Mouse (Mus musculus) regulatory T cell (primary cell): ENCODE data around the gene Cabp1.

Experiments used
- in situ Hi-C: fragments of 300-600 bp; cut with MboI, MseI; formaldehyde crosslinking; loops from one replicate; pipeline ENCODE4 v1.15.1; 2025; ENCODE audit warnings: high pct_unique_total_duplicates

Gene Cabp1

DNA sequence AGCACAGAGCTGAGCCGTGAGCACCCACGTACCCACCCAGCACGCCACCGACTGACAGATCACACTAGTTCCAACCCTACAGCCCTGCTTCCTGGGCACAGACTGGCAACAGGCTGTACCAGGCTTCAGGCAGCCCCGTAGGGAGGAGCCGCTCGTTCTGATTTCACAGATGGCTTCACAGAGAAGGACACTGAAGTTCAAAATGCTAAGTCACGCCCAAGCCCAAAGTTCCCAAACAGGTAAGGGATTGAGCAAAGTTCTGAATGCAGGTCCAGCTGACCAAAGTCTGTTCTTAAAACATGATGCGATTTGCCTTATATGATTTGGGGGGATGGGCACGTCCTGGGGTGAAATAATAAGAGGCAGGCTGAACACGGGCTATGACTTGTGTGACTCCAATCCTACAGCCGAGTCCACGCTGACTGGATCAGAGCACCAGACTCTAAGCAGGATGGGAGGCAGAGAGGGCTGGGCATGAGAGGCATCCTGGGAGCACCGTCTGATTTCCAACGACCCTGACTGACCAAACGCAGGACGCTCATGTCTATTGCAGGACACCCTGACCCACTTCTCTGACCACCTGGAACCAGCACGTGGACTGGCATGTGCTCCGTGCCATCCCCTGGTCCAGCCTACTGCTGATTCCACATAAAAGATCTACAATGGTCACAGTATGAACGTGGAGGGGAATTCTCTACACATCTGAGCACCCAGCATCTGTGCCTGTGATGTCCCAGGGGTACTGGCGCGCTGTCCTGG, 66.6 kb downstream of the Cabp1 start:
- in situ Hi-C loops: loop anchor here (5.0 kb wide), 3 partner anchors 35 to 110 kb away; partner anchors contain the start of gene Pop5

DNA sequence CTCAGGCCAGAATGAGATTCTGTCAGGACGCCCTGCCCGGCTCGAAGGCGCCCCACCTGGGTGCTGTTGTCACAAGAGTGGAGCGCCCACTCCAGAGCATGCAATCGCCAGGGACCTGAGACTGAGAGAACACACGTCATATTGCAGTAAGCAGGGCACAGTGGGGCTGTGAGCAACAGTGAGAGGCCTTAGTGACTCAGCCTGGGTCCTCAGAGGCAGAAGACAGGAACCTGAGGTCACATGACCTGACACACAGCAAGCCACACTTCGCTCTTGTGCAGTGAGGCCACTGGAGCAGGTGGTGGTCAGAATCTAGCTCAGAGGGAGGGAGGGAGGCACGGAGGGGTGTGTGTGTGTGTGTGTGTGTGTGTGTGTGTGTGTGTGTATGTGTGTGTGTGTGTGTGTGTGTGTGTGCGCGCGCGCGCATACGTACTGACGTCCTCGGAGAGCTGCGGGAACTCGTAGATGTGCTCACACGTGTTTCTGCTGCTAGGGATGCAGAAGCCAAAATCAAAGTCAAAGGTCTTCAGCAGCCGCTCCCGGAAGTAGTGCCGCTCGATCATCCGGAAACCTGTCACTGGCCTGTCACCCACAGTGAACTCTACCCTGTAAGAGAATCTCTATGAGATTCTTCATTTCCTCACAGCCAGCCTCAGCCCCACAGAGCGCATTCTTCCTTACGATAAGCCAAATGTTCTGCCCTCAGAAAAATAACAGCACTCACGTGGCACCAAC, 67.4 kb downstream of the Cabp1 start:
- in situ Hi-C loops: loop anchor here (5.0 kb wide), 3 partner anchors 36 to 111 kb away; partner anchors contain the start of gene Pop5

DNA sequence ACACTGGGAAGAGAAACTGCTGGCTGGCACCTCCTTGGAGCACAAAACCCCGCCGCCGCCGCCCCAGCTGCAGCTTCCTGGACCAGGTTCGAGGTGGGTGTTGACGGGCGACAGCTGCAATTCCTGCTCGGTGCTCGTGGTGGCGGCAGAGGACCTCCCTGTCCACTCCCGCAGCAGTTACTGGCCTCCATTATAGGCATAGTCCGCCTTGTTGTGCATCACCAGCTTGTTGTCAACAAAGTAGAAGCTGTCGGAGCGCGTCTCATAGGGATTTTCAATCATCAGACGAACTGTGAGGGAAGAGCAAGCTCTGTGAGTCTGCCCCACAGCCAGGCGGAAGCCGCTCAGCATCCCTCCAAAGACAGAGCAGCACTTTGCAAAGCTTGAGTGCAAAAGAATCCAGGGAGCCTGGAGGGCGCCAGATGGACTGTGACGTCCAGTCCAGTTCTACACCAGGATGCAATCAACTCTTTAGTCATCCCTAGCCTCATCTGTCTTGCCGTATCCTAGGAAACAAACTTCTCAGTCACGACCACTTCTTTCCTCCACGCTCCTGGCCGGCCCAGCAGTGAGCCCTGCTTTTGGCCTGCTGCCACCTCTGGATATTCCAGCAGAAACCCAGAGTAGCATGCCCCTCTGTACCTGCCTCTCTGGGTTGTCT, 68.8 kb downstream of the Cabp1 start:
- in situ Hi-C loops: loop anchor here (5.0 kb wide), 3 partner anchors 37 to 112 kb away; partner anchors contain the start of gene Pop5

DNA sequence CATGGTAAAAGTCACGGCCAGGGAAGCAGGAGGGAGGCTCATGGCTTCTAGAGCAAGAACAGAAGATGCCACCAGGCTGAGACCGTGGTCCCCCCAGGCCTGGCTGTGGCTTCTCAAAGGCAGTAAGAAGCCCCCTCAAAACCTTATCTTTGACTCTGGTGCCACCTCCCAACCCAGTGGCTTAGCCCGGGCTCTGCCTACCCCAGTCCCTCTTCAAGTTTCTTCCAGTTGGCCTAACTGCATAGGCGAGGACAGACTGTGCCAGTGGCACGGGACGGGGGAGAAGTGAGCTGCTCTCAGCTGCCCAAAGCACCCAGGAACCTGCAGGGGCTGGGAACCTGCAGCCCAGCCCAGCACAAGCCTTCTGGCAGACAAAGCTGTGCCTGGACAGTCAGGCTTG, 69.5 kb downstream of the Cabp1 start:
- in situ Hi-C loops: loop anchor here (5.0 kb wide), 3 partner anchors 38 to 113 kb away; partner anchors contain the start of gene Pop5

DNA sequence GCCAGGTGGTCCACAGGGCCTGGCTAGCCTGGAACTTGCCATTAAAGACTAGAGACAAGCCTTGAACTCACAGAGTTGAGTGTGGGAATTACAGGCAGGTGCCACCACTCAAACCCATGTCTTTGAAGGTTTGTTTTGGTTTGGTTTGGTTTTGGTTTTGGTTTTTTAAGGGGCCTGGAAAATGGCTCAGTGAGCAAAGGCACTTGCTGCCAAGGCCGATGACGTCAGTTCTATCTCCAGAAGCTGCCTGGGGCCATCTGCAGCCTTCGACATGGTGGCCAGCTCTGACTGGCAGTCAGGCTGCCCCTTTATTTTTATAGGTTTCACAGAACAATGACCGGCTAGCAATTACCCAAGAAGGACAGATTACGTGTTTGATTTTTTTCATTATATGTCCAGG, 73.2 kb downstream of the Cabp1 start:
- in situ Hi-C loops: no loop called here

DNA sequence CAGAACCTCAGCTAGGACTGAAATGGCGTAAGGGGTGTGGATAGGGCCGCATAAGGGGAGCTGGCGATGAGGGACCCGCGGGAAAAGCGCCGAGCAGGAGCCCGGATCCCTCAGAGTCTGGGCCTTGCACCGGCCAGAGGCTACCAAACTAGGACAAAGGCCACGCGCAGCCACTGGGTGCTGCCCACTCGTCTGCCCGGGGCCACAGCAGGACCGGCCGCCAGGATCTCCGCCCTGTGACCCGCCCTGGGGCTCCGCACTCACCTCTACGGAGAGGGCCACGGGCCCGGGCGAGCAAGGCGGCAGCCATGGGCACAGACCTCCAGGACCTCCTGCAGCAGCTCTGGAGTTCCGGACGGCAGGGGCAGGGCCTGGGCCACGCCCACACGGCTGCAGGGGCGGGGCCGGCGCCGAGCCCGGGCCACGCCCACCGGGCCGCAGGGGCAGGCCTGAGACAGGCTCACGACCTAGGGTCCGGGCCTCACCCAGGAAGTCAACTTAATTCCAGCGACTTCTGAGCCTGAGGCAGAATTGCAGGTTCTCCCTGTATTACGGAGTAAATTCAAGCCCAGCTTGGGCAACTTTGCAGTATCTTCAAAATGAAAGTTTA, 75.1 kb downstream of the Cabp1 start, which contains the start of gene Acads:
Gene Acads (minus strand): TSS at position 386 of the 610 bp plus-strand sequence.
- in situ Hi-C loops: no loop called here
